Mouse (Mus musculus) megakaryocyte, adult 5-6 weeks (primary cell): ENCODE results near the gene Srgap3. TPM values are rescaled to one million over a fixed set of nuclear protein-coding genes. Genes with fewer than 3 reads are reported as not detected.
A peak's percentile ranks its signal among the peaks of the same experiment; 100 is the strongest.

Experiments used
- ATAC-seq: 2 replicates; pipeline ENCODE4 v1.8.0; 2016; ENCODE audit warnings: mild to moderate bottlenecking, inconsistent platforms; ENCODE audit not compliant: poor library complexity, severe bottlenecking
- total RNA-seq, 2 experiments: library from RNA; stranded (forward) in 1 of 2; stranded (reverse) in 1 of 2; fragments of 153-499, 151-499 nt in 1 of 2; fragments of 221-1000, 200-1000 nt in 1 of 2; gene quantifications; 2 replicates each; pipeline versions ENCODE4 v1.2.3 to v1.2.4; 2015 to 2017

Srgap3 gene
- total RNA-seq, 2 experiments from 2014 or later: 2.7 to 3.5 TPM

- ATAC-seq: no peak
These were observed 126.6 kb downstream of the Srgap3 start for GRCm38 (mm10) chr6:112820298-112820992.

- ATAC-seq: no peak
These were observed 128.6 kb downstream of the Srgap3 start for GRCm38 (mm10) chr6:112818403-112818901.

GRCm38 (mm10) chr6:112815604-112816003 is 131.5 kb downstream of the Srgap3 start:
- ATAC-seq: no peak

DNA sequence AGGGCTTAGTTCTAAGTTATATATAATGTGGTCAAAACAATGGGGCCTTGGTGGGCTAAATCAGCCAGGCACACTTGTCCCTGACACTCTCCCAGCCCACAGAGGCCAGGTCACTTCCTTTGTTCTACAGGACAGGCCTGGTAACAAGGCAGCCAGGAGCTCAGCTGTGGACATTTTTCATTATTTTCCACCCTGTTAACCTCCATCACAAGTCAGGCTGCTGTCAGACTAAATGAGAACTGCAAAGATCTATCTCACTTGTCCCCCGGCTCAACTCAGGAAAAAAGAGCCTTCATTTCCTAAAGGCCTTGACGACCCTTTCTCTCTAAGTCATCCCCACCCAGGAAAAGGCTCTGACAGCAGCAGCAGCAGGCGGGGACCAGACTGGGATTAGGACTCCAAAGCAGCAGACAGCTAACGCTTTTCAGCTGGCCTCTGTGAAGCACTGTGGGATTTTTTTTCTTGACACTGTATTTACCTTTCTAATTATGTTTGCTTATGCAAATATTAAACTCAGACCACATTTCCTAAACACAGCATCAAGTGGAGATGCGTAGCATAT is 132.5 kb downstream of the Srgap3 start:
- no peak for ATAC-seq

GRCm38 (mm10) chr6:112812884-112813283 is 134.2 kb downstream of the Srgap3 start:
- no peak for ATAC-seq

DNA sequence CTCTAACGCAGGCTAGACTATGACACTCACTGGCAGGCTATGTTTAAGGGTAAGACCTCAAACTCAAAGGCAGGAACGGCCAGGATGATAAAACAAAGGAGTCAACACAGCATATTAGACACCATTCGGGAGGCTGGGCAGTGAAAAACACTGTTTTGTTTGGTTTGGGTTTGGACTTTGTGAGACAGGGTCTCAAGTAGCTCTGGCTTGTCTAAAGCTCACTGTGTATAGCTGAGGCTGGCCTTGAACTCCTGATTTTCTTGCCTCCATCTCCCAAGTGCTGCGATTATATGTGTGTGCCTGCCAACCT is 136.6 kb downstream of the Srgap3 start:
- no peak for ATAC-seq

DNA sequence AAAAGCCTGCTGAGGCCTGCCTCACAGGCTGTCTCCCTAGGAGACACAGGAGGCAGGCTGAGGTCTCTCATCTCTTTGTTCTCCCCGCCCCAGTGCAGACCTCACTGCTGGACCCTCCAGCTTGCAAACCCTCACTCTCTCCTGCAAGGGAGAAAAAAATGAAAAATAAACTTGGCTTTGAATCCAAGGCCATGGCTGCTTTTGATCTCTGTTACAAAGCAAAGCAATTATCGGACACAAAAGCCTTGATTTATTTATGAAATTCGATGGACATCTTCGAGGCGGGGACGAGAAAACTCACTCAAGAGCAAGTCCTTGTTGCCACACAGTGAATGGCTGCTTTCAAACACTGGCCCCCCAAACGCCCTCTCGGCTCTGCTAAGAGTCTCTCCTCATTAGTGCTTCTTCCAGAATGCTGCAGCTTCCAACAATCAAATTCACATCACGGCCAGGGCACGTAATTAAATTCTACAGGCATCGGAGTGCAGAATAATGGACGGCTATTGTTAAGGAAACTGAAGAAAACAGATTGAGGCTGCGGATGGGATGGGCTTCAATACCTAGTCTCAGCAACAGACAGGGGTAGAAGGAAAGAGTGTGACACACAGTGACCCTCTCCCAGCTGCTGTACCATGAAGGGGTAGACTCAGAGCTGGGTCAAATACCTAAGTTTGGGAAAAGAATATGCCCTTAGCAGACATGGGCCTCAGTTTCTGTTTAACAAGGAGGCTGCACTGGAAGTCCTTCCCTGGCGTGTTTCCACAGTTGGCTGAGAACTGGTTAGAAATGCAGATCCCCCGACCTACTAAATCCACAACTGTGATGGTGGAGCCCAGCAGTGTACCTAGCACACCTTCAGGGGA is 137.2 kb downstream of the Srgap3 start:
- ATAC-seq: no peak

GRCm38 (mm10) chr6:112808738-112809137 is 138.3 kb downstream of the Srgap3 start:
- ATAC-seq: no peak

GRCm38 (mm10) chr6:112801917-112802316 is 145.1 kb downstream of the Srgap3 start:
- no peak for ATAC-seq

DNA sequence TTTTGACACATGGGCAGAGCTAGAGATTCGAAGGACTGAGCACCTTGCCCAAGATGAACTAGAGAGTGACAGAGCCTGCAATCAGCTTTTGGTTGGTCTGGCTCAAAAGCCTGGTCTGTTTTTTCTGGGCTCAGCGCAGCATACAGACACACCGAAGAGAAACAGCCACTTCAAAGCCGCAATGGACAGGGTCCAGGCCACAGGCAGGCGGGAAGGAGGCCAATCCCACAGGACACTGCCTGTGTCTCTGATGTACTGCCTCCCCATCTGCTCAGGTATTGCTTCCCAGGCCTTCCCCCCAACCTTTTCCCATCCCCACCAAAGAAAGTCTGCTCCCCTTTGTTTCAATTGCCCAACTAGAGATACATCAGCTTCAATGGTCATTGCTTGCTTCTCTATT is 148.7 kb downstream of the Srgap3 start:
- ATAC-seq: no peak

- peak; percentile 84 for ATAC-seq
These were observed 150.5 kb downstream of the Srgap3 start for GRCm38 (mm10) chr6:112796607-112797006.

- no peak for ATAC-seq
These were observed 153.2 kb downstream of the Srgap3 start for GRCm38 (mm10) chr6:112793887-112794286.

DNA sequence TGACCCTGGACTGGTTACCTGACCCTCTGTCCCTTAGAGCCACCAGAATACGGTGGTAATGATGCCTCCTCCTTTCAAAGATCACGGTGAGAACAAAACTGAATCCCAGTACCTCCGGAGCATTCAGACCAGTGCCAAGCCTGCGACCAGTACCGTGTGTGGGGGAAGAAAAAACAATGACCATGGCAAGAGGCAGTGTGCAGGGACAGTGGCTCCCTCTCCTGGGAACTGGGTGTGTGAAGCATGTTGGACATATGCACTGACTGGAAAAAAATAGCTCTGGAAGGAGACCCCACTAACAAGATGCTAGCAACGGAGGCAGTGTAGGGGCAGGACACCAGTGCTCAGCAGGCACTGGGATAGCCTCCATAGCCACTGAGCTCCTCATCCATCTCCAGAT is 157.2 kb downstream of the Srgap3 start:
- ATAC-seq: no peak

- ATAC-seq: no peak
These were observed 158.4 kb downstream of the Srgap3 start for GRCm38 (mm10) chr6:112788617-112789016.

DNA sequence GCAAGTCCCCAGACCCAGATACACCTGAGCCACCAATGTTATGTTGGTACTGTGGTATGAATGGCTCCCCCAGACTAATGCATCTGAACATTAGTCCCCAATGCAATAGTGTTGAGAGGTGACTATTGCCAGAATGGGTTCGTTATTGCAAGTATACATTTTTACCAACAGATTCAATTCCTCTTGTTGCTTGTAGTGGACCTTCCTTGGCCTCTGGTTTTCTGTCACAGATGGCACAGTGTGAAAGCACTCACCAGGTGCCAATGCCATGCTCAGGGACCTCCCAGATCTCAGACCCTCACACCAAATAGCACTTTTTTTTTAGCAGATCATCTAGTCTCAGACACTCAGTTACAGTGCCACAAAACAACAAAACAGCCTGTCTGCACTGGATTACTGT is 158.9 kb downstream of the Srgap3 start:
- no peak for ATAC-seq

DNA sequence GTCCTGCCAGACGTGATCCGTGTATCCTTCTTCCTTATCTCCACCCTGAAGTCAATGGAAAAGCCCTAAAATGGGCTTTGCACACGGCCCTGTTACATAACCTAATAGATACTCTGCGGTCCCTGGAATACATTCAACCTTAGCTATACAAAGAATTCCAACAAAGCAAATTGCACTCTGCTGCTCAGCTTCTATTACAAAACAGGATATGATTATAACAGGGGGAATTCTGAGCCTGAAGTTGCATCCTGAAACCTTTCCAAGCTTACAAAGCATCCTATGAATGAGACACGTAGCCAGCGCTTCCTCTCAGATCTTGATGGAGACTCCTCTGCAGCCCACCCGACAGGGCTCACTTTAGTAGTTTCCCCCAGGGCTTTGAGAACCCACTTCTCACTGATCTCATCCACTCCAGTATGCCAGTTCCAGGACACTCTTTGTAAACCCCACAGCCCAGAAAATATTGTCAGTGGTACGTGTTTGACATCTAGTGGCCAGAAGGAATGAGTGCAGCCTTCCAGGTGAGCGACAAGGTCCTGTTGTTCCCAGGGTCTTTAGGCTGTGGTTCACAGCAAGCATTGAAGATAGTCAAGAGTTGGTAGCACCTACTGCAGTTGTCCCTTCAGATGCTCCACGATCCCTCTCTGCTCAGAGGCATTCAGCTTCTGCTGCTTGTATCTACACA is 165.5 kb downstream of the Srgap3 start:
- no peak for ATAC-seq

GRCm38 (mm10) chr6:112778211-112778610 is 168.9 kb downstream of the Srgap3 start:
- no peak for ATAC-seq

DNA sequence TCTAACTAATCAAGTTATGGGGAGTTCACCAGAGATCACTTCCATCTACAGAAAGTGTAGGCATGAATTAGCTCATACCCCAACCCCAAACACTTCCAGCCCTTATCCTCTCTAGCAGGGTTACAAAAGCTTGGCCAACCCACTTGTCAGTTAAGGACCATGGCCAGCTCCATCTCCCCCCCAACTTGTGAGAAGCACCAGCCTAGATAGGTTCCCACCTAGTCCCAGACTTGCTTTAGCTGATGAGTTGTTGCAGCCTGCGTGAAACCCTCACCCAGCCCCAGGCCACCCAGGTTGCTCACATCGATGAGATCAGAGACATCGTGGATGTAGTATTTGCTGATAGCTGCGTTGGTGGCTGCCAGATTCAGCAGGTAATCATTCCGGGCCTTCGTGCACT is 170.3 kb downstream of the Srgap3 start:
- no peak for ATAC-seq

- ATAC-seq: no peak
These were observed 173.3 kb downstream of the Srgap3 start for GRCm38 (mm10) chr6:112773754-112774153.

GRCm38 (mm10) chr6:112770996-112771395 is 176.1 kb downstream of the Srgap3 start:
- no peak for ATAC-seq

DNA sequence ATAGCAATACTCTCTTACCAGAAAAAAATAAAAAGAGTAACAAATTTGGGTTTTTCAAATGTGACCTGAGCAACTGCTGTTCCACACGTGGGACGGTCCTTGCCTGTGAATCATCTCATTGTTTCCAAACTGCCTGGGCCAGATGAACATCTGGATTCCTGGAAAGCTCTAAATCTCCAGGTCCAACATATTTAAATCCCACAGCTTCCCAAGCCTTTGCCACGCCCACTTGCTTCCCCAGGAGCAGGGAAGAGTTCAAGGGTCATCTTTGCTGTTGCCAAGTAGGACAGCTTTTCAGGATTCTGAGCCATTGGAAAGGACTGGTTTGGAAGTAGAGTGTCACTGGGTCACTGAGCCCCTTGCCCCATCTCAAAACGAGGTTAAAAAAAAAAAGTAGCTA is 188.5 kb downstream of the Srgap3 start:
- ATAC-seq: no peak
